Mouse (Mus musculus): ENCODE measurements around the gene Psmb6. TPM values are rescaled to one million over a fixed set of nuclear protein-coding genes. Genes with fewer than 3 reads are reported as not detected.
"Not testable (repeated sequence)": the region's sequence is repeated elsewhere in the genome, so short reads cannot be mapped to it uniquely, and the experiment has no call there.

Psmb6 gene
- polyA plus RNA-seq, 1 experiment, result 244 TPM

DNA sequence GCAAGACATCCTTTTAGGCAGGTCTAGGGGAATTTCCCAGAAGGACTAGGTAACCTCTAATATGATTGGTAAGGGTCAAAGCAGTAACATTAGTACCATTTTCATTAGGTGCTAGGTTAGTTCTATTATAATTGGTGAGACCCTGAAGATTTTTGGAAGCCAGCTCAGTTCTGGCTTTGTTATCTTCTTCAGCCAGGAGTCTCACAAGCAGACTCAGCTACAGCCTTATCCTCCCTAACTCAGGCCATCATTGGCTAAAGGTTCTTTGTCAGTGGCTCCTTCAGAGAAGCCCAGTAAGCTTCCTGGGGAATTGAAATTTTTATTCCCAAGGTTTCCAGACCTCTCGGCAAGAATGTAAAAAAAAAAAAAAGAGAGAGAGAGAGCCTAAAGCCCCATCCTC is 6.7 kb upstream of the Psmb6 start:
- Histone ChIP-seq H3K4me3 (ENCODE audit: low read depth, low read length) (no peak overlapping the region), H3K27ac (ENCODE audit: insufficient read depth, low read length) (no peak overlapping the region), H3K27me3 (ENCODE audit: control insufficient read depth, insufficient read depth, low read length, poor library complexity, severe bottlenecking) (no peaks in the 10 kb centered on the region), H3K9me3 (replicated peaks; ENCODE audit: control insufficient read depth, insufficient read depth, low read length, poor library complexity, severe bottlenecking) (no peaks in the 10 kb centered on the region), H3K4me1 (ENCODE audit: control insufficient read depth, insufficient read depth, low read length) (peaks cover 2% of the 10 kb centered on the region), H3K9ac (ENCODE audit: low read depth, poor library complexity, severe bottlenecking) (no peak overlapping the region), H3K36me3 (ENCODE audit: control insufficient read depth, insufficient read depth, low read length, poor library complexity, severe bottlenecking) (no peaks in the 10 kb centered on the region)
- TF ChIP-seq POLR2A (IDR thresholded peaks at IDR 0.05; ENCODE audit: insufficient read depth, low read length), result no peak
- TF ChIP-seq EP300 (IDR thresholded peaks at IDR 0.05; ENCODE audit: insufficient read depth, low read depth, low read length), result no peak
- no peak for TF ChIP-seq CTCF (IDR thresholded peaks at IDR 0.05; ENCODE audit: low read depth, low read length)

DNA sequence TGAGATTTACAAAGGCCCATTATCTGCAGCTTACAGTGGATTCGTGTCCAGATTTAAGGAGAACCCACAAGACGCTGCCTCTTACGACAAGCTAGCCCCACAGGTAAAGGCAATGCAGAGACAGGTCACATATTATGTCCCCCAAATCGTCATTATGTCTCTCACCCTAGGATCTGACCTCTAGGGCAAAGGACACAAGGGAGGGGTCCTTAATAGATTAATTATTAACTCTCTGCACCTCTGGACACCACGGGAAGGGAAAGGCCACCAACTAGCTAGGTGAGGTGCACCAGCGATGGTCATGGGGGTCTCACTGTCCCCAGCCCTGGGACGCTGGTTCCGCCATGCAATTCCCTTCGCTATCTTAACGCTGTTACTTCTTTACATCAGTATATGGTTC is 6.2 kb upstream of the Psmb6 start, which contains the start of gene Gltpd2:
Gene Gltpd2, plus strand, starts transcription at position 274 of the 400 bp plus-strand sequence.
- Histone ChIP-seq H3K4me3 (ENCODE audit: low read depth, low read length) (peak within 1 kb of the TSS; percentile 56), H3K9me3 (replicated peaks; ENCODE audit: control insufficient read depth, insufficient read depth, low read length, poor library complexity, severe bottlenecking) (no peaks in the 10 kb centered on the region), H3K36me3 (ENCODE audit: control insufficient read depth, insufficient read depth, low read length, poor library complexity, severe bottlenecking) (no peaks in the 10 kb centered on the region), H3K4me1 (ENCODE audit: control insufficient read depth, insufficient read depth, low read length) (peaks cover 2% of the 10 kb centered on the region), H3K27me3 (ENCODE audit: control insufficient read depth, insufficient read depth, low read length, poor library complexity, severe bottlenecking) (no peaks in the 10 kb centered on the region), H3K27ac (ENCODE audit: insufficient read depth, low read length) (no peak within 1 kb of the TSS), H3K9ac (ENCODE audit: low read depth, poor library complexity, severe bottlenecking) (peak within 1 kb of the TSS; percentile 71)
- no peak for TF ChIP-seq EP300 (IDR thresholded peaks at IDR 0.05; ENCODE audit: insufficient read depth, low read depth, low read length)
- no peak for TF ChIP-seq CTCF (IDR thresholded peaks at IDR 0.05; ENCODE audit: low read depth, low read length)
- no peak for TF ChIP-seq POLR2A (IDR thresholded peaks at IDR 0.05; ENCODE audit: insufficient read depth, low read length)

DNA sequence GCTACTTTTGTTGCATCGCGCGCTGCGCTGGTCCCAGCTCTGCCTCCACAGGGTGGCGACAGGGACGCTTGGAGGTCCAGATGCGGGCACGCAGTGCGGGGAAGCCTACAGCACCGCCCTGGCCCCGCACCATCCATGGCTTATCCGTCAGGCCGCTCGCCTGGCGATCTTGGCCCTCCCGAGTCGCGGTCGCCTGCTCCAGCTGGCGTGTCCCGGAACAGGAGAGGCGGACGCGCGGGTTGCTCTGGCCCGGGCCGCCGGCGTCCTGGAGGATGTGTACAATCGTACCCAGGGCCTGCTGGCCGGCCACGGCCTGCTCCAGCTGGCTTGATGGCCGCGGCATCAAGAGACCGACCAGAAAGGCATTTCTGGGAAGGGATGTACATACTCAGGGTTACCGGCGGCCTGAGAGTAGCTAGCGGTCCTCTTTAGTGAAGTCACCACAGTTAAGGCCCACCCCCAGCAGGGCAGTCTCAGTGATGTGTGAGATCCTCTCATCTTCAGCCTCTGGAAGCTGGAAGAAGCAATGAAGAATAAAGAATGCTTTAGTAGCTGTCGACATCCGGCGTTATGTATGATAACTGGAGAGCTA is 4.9 kb upstream of the Psmb6 start:
- Histone ChIP-seq H3K4me3 (ENCODE audit: low read depth, low read length) (peak overlapping the region; percentile 56), H3K36me3 (ENCODE audit: control insufficient read depth, insufficient read depth, low read length, poor library complexity, severe bottlenecking) (no peaks in the 10 kb centered on the region), H3K9me3 (replicated peaks; ENCODE audit: control insufficient read depth, insufficient read depth, low read length, poor library complexity, severe bottlenecking) (no peaks in the 10 kb centered on the region), H3K27me3 (ENCODE audit: control insufficient read depth, insufficient read depth, low read length, poor library complexity, severe bottlenecking) (no peaks in the 10 kb centered on the region), H3K4me1 (ENCODE audit: control insufficient read depth, insufficient read depth, low read length) (peaks cover 2% of the 10 kb centered on the region), H3K27ac (ENCODE audit: insufficient read depth, low read length) (no peak overlapping the region), H3K9ac (ENCODE audit: low read depth, poor library complexity, severe bottlenecking) (peak overlapping the region; percentile 71)
- no peak for TF ChIP-seq EP300 (IDR thresholded peaks at IDR 0.05; ENCODE audit: insufficient read depth, low read depth, low read length)
- TF ChIP-seq POLR2A (IDR thresholded peaks at IDR 0.05; ENCODE audit: insufficient read depth, low read length), result no peak
- no peak for TF ChIP-seq CTCF (IDR thresholded peaks at IDR 0.05; ENCODE audit: low read depth, low read length)

DNA sequence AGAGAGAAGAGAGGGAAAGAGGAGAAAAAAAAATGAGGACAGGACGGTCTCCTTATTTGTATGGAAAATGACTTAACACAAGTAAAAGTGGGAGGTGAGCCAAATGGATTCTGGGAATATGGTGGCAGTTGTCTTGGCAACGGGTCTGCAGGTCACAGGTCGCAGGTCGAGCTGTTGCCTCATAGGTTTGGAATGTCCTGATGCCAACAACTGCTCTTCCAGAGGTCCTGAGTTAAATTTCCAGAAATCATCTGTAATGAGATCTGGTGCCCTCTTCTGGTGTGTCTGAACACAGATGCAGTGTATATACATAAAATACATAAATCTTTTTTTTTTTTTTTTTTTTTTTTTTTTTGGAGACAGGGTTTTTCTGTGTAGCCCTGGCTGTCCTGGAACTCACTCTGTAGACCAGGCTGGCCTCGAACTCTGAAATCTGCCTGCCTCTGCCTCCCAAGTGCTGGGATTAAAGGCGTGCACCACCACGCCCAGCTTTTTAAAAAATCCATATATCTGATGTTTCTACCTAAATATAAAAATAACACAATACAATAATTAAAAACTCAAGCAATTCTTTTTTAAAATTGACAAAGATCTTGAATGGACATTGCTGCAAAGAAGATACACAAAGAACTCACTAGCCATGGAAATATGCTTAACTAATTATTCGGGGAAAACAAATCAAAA is 1.7 kb upstream of the Psmb6 start:
- not testable (repeated sequence) for H3K9ac ChIP-seq (ENCODE audit: low read depth, poor library complexity, severe bottlenecking); H3K27me3 ChIP-seq (ENCODE audit: control insufficient read depth, insufficient read depth, low read length, poor library complexity, severe bottlenecking); H3K9me3 ChIP-seq (replicated peaks; ENCODE audit: control insufficient read depth, insufficient read depth, low read length, poor library complexity, severe bottlenecking); H3K4me1 ChIP-seq (ENCODE audit: control insufficient read depth, insufficient read depth, low read length); H3K27ac ChIP-seq (ENCODE audit: insufficient read depth, low read length); H3K4me3 ChIP-seq (ENCODE audit: low read depth, low read length)
- H3K36me3 ChIP-seq (ENCODE audit: control insufficient read depth, insufficient read depth, low read length, poor library complexity, severe bottlenecking), result peaks cover 20% of the 10 kb centered on the region

DNA sequence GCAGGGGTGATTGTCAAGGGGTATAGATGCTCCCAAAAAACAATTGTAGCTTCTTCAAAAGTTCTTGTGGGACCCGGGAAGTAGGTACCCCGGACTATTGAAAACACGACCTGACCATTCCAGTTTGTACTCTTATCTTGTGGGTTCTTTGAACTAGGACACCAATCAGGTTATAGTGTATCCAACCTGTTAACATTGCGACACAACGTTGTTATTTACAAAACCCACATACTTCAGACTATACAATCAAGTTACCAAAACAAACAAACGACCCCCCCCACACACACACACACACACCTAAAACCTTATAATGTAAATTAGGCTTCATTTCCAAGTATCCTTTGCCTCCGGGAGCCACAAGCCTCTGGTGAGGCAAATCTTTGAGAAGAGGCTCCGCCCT is 385 bp upstream of the Psmb6 start:
- Histone ChIP-seq H3K4me1 (ENCODE audit: control insufficient read depth, insufficient read depth, low read length) (peaks cover 2% of the 10 kb centered on the region), H3K4me3 (ENCODE audit: low read depth, low read length) (peak overlapping the region; percentile 33; the same call in 1 of the 2 replicates), H3K9ac (ENCODE audit: low read depth, poor library complexity, severe bottlenecking) (peak overlapping the region; percentile 43), H3K36me3 (ENCODE audit: control insufficient read depth, insufficient read depth, low read length, poor library complexity, severe bottlenecking) (peaks cover 21% of the 10 kb centered on the region), H3K27ac (ENCODE audit: insufficient read depth, low read length) (no peak overlapping the region), H3K27me3 (ENCODE audit: control insufficient read depth, insufficient read depth, low read length, poor library complexity, severe bottlenecking) (no peaks in the 10 kb centered on the region), H3K9me3 (replicated peaks; ENCODE audit: control insufficient read depth, insufficient read depth, low read length, poor library complexity, severe bottlenecking) (no peaks in the 10 kb centered on the region)
- TF ChIP-seq EP300 (IDR thresholded peaks at IDR 0.05; ENCODE audit: insufficient read depth, low read depth, low read length) (no peak), POLR2A (IDR thresholded peaks at IDR 0.05; ENCODE audit: insufficient read depth, low read length) (no peak), CTCF (IDR thresholded peaks at IDR 0.05; ENCODE audit: low read depth, low read length) (no peak)

DNA sequence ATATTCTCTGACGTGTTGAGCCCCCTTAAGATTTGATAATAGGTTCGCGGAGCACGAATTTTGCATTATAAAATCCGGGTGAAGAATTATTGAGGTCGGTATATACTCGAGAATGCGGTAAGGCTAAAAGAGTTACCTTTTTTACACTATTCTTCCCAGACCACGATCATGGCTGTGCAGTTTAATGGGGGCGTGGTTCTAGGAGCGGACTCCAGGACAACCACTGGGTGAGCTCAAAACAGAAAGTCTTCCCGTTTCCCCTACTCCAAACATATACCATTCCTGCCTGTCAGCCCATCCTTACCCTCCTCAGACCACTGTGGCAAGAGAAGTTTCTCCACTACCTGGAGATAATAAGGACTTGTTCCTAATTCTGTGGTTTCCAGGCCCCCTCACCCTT is 559 bp downstream of the Psmb6 start:
- Histone ChIP-seq H3K9me3 (replicated peaks; ENCODE audit: control insufficient read depth, insufficient read depth, low read length, poor library complexity, severe bottlenecking) (no peaks in the 10 kb centered on the region), H3K4me1 (ENCODE audit: control insufficient read depth, insufficient read depth, low read length) (peaks cover 1% of the 10 kb centered on the region), H3K27ac (ENCODE audit: insufficient read depth, low read length) (no peak overlapping the region), H3K9ac (ENCODE audit: low read depth, poor library complexity, severe bottlenecking) (peak overlapping the region; percentile 73), H3K27me3 (ENCODE audit: control insufficient read depth, insufficient read depth, low read length, poor library complexity, severe bottlenecking) (no peaks in the 10 kb centered on the region), H3K36me3 (ENCODE audit: control insufficient read depth, insufficient read depth, low read length, poor library complexity, severe bottlenecking) (peaks cover 21% of the 10 kb centered on the region), H3K4me3 (ENCODE audit: low read depth, low read length) (peak overlapping the region; percentile 91)
- TF ChIP-seq POLR2A (IDR thresholded peaks at IDR 0.05; ENCODE audit: insufficient read depth, low read length) (no peak), EP300 (IDR thresholded peaks at IDR 0.05; ENCODE audit: insufficient read depth, low read depth, low read length) (no peak), CTCF (IDR thresholded peaks at IDR 0.05; ENCODE audit: low read depth, low read length) (no peak)

Measured in ES-Bruce4 (cell line).